Mouse (Mus musculus) retina, postnatal 7 days (tissue): Measurements from ENCODE around the gene Hao2.

Experiments used
- DNase-seq: peaks from one replicate; pipeline ENCODE4 v3.0.0-alpha.2; 2012; ENCODE audit warnings: low read depth, low spot score

The Hao2 gene

DNA sequence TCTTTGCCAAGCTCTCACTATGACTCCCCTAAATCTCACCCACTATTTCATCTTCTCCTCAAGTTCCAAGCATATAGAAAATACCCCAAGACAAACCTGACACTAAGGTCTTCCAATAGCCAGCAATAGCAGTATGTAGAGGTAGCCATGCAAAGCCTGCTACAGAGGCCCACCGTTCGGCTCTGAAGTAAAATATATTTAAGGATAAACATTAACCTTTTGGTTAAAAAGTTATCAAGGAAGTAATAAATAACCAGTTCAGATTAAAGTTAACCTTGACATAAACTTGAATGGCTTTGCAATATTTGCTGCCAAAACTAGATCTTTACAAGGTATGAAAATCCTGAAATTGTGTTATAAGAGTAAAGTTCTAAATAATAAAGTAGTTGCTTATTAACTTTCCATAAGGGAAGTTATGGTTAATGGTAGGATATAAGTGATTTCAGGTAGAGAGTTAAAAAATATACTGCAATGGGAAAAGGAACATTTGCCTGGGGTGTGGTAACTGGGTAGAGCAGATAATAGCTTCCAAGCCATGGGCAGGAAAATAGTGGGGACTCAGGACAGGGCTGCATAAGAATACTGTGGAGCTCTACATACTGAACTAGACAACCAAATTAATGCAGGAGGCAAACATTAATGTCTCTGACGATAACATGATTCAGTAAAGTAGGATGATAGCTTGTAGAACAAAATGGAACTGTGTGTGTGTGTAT, at the start of gene Hao2:
Gene Hao2 (minus strand): TSS at position 183 of the 716 bp plus-strand sequence.
- no peak for DNase-seq

DNA sequence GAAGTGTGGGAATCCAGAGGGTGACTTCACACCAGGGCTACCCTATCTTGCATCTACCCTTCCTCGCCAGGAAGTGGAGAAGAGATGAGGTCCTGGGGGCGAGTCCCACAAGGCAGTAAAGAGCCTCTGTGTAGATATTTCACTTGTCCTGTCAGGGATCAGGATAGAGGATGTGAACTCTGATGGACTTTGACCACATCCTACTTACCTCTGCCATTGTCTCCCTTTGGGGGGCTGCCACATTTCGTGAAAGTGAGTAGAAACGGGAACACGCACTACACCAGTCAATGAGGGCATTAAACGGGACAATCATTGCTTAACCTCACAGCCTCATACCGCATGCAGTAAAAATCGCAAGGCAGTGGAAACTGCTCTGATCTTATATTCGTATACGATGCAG, 48.6 kb upstream of the Hao2 start:
- no peak for DNase-seq

DNA sequence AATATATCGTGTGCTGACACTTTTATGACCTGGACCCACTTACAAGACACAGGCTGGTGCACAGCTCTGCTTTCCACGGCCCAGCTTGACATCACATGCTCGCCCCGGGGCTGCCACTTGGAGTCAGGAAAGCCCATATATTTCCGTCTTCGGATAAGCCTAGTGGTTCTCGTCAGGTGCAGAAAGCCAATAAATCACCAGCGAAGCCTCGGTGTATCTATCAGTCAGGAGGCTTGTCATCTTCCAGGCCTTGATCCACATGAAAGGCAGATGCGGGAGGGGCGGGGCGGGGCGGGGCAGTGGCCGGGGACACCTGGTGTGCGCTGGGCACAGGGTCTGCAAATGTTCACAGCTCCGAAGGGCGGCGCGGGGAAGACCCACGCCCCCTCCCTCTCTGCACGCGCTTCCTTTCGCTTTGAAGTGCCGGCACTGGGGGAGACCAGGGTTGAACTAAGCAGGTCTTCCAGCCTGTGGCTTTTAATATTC, 48.1 kb upstream of the Hao2 start:
- DNase-seq = no peak

DNA sequence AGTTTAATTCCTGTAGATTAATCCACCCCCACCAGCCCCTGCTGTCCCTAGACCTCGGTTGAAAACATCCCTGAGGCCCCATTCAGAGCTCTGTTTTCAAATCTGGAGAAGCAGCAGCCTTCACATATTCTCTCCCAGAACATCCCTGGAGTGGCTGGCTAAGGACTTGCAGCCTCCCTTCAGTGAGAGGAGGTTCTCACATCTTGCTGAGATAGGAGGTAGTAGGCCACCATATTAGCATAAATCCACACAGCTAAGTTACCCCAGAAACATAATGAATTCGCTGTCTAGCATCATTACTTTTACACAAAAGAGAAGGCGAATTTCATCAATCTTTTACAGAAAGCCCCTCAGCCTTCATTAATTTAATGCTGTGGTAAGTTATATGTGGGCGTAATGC, 47.2 kb upstream of the Hao2 start:
- DNase-seq = no peak

DNA sequence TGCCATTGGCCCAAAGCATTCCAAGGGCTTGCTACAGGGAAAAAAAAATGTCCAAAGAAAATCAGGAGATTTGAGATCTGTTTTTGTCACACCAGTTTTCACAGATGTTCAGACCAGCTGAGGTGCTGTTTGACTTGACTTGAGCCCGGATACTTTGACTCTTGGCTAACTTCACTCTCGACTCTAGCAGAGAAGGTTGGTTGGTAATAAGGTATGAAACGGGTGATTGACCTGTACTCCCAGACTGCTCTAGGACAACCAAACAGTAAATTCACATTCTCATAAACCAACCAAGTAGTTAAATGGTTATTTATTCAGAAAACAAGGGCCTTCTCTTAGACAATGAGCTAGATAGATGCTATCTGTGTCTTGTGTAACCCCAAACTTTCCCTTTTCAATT, 43.4 kb upstream of the Hao2 start:
- no peak for DNase-seq

DNA sequence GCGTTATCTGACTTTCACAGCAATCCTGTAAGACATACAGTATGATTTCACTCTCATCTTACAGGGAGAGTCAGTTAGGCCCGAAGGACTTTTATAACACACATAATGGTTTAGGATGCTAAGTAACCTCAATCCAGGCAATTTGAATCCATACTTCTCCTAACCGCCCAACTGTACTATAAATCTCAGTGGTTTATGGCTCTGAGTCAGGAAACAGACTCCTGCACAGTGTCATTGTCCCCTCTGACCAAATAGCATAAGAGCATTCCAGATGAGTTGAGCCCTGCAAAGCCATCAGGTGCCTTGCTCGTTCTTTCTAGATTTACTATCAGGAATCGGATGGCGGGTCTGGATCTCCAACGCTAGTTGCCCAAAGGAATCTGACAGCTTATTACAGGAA, 41.6 kb upstream of the Hao2 start:
- no peak for DNase-seq

DNA sequence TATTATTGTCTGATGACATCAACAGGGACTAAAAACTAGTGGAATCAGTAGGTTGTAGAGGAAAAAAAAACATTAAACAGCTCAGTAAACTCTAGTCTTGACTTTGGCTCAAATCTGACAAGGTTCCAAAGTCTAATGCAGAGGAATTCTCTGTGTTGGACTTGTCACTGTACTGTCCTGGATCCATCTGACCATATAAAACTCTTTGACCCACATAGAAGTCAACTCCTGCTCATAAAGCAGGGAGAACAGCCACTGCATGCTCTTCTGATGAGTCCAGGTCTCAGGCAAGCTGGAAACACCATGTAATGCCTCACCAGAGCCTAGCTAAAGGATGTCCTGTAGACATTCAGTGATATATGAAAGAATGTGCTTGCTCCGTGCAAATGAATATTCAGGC, 41.0 kb upstream of the Hao2 start:
- no peak for DNase-seq

DNA sequence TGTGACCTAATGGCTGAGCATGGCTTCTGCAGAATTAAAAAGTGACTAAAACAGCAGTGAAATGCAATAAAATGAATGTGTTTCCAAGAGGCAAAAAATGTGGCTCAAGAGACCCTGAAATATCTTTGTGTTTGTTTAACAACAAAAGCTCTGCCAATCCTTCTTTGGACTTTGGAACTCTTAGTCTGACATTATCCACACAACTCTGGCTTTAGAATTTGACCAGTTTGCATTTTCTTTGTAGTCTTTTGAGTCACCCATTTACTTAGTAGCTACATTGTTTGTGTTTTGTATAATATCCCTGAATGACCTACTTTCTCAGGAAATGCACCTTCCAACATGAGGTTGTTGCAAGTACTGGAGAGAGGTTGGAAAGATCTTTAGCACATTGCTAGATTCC, 39.4 kb upstream of the Hao2 start:
- DNase-seq = no peak

DNA sequence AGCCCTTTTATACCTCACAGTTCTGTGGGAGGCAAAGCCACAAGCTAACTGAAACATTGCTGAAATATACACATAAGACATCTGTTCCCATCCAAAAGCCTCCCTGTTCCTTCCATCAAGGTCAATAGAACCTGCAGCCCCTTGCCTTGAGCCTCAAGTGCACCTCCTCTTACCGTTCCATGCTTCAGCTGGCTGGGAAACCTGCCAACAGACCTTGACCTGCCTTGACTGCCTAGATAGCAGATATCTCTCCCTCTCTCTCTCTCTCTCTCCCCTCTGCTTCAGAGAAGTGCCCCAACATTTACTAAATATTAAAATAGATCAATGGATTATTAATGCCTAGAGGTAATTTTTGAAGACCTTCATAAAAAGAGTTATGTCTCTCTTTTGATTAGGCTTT, 38.8 kb upstream of the Hao2 start:
- no peak for DNase-seq

DNA sequence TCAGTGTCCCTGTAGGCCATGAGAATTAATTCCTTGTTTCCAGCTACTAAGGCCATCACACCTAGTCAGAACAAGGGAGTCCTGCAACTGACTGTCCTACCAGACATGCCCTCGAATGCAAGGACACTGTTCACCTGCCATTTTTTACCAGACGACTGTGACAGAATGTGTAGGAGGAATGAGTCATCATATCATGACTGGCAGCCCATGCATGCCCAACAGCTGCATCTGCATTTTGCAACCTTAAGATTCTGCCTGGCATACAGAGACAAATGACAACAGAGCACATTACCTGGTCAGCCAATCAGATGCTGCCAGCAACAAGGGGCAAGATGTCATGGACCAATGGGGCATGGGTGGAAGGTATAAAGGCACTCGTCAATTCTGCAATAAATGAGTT, 27.4 kb upstream of the Hao2 start:
- DNase-seq = no peak

DNA sequence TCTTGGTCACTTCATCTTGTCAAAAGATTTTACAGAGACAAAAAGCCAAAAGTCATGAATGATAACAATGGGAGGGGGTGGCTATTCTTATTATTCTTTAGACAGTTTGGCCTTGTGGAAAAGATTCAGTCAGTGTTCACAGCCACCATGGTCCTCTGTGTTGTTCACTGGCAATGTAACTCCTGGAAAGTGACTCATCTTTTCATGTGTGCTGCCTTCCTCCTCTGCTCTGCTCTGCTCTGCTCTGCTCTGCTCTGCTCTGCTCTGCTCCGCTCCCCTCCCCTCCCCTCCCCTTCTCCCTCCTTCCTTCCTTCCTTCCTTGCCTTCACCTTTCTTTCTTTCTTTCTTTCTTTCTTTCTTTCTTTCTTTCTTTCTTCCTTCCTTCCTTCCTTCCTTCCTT, 24.2 kb upstream of the Hao2 start:
- no peak for DNase-seq

DNA sequence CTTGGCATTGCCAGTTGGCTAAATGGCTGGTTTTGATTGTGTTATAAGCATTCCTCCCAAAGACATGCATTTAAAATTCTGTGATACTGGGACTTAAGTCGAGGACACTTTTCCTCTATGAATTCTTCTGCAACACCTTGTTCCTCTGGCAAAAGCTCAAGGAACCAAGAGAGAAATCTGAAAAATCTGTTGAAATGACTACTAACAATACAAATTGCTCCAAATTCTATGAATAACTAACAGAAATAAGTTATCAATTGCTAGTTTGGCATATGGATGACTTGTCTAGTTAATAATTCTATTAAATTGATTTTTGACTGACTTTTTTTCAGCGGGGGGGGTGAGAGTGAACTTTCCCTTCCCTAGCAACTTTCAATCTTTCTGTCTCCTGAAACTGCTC, 23.8 kb upstream of the Hao2 start:
- no peak for DNase-seq

DNA sequence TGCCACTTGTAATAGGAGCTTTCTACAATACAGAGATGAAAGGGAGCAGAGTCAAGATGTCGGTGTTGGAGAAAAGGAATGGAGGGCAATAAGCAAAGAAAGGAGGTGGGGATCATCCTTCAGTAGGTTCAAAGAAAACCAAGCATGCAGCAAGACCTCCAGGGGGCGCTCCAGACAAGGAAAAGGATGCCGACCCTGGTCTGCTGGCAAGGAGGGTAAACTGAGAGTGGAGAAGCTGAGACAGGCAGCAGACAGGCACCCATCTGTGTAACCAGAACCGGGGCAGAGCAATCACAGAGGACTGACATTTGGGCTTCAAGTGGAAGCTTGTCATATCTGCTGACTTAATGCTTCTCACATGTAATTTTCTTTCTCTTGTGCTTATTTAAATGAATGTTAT, 22.6 kb upstream of the Hao2 start:
- no peak for DNase-seq

DNA sequence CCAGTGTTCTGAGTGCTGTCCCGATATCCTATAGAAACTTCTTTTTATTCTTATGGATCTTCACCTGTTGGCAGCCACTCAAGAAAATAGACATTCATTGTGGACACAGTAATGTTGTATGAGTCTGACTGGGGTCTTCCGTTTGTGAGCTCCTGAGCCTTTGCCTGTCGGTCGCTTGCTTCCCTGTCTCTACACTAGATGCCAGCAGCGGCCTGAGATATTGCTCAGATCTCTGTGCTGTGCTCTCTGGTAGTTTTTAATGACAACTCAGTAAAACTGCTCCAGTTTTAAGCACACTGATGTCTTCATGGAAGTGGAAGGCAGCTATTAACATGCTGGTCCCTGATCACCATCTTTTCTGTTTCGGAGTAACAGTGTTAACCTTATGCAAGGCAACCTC, 20.6 kb upstream of the Hao2 start:
- DNase-seq = no peak

DNA sequence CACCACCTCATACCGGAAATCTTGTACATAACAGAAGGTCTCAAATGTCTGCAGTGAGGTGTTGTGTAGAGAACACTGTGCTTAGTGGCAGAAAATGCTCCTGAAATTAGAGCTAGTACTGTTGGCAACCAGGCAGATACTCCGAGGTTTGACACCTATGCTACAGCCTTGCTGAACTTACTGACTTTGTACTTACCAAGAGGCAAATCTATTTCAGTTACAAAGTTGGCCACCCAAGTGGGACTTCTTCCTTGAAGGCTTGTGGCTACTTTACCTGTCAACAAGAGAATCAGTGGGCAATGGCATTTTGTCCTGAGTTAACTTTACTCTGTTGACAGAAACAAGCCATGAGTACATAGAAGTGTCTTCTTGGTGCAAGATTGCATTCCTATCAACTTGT, 4.6 kb upstream of the Hao2 start:
- no peak for DNase-seq

DNA sequence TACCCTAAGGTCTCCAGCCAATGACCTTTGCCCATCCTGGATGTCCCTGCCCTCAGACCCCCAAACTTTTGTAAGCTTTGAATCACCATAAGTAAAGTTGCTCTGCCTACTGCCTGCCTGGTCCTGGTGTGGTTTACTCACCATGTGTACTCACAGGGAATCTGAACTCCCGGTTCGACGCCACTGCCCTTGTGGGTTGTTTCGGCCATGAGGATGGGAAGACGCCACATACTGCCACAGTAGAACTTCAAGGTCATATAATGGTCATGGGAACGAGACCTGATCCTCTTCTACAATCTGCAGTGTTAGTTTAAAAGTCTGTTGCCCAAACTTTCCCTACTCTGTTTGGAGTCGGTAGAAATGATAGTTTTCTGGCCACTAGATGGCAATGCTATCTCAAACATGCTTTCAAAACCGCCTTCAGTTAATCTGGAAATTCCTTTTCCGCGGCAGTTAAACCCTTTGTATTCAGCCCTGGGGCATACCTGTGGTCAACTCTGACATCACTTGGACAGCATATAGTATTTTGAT, 2.1 kb upstream of the Hao2 start:
- no peak for DNase-seq

DNA sequence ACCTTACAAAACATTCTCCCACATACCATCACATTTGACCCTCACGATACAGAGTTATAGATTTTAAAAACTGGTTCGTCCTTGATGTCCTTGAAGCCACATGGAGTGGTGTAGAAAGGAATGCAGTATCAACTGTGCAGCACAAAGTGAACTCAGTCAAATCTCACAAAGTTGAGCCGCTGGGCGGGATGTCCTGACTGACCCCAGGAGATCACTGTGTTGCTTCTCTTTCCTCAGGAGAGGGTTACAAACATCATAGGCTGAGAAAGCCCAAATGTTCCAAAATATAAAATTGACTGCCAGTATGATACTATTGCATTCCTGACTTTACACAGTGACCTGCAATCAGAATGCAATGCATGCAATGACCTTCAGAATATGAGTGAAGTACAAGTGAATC, 2.6 kb downstream of the Hao2 start:
- no peak for DNase-seq

DNA sequence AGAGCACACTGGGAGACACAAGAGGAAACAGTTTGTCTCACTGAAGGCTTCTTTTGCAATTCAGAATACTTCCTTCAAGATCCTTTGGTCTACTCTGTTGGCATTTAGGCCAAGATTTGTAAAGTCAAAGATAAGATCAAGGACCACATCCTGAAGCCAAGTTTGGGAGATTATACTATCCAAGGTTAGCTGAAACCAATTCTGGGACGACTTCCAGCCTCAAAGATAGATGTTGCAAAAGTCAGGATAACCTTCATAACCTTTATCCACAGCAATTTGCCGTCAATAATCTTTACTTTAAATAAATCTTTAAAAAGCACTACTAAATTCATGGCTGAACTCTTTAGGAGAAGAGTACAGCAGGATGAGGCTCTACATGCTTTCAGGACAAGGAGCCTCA, 4.8 kb downstream of the Hao2 start:
- no peak for DNase-seq

DNA sequence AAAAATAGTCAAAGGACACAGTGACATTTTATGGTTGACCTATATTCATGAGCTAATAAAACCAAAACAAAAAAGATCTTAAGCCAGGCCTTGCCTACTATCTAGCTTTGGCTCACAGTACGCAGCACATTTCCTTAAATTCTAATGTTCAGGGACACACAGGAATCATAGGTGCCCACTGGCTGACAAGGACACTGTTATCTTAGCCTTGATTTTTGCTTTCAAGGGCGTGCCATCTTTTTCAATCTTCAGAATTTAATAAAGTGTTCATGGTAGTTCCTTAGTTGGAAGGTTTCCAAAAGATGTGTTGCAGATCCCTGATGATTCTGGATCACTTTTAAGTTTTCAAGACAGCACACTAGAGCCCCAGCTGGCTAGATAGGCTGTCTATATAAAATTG, 12.2 kb downstream of the Hao2 start:
- DNase-seq = no peak

DNA sequence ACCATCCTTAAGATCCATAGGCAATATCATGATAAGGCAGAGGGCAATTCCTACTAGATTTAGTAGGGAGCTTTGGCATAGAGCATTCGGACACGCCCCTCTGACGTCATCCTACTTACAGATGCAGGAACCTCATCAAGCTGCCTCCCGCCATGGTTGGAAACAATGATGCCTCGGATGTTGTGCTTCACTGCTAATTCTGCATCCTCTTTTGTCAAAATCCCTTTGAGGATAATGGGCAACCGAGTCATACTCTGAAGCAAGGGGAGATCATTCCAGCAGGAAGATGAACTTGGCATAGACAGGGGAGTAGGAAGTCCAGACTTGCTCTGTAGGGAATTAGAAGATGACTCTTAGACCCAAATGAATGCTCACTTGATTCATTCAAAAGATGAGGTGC, 12.8 kb downstream of the Hao2 start:
- DNase-seq = no peak

DNA sequence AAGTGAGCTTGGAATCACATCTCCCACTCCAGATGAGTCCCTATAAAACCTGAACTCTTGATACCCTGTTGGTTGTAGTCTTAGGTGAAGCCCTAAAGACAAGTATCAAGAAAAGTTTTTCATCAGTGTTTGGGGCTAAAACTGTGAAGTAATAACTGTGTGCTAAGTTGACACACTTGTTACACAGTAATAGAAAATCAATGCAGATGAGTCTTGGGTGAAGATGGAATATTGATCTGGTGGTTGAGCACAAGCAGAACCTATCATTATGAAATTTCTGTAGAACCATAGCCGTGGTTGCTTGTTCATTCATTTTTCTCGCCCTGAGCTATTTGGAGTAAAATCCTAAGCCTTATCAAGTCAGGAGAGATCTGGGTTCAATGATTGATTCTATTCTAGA, 24.8 kb downstream of the Hao2 start:
- DNase-seq = no peak

DNA sequence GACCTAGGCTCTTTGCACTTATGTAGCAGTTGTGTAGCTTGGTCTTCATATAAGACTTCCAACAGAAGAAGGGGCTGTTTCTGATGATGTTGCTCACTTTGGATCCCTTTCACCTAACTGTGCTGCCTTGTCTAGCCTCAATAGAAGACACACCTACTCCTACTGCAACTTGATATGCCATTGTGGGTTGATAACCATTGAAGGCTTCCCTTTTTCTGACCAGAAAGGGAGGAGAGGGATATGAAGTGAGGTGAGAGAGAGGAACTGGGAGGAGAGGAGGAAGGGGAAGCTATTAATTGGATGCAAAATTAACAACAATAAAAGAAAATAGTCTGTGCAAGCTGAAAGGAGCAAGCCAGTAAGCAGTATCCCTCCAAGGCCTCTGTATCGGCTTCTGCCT, 30.2 kb downstream of the Hao2 start:
- no peak for DNase-seq

DNA sequence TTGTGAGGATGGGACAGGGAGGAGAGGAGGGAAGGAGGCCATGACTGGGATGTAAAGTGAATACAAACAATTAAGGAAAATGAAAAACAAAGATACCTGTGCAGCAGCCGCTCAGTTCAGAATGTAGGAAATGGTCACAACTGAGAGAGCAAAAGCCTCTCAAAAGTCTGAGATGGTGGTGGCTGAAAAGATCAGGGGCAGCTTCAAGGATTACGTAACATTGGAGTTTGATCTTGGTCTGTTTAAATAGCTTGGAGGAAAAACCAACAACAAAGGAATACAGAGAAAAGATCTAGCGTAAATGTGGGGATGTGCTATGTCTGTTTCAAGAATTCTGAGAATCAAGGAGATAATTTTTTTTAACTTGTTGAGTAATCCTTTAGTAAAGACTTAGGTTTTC, 33.5 kb downstream of the Hao2 start, which contains the start of gene Hsd3b1:
Gene Hsd3b1 (minus strand): TSS at position 219 of the 400 bp plus-strand sequence.
- DNase-seq = no peak

DNA sequence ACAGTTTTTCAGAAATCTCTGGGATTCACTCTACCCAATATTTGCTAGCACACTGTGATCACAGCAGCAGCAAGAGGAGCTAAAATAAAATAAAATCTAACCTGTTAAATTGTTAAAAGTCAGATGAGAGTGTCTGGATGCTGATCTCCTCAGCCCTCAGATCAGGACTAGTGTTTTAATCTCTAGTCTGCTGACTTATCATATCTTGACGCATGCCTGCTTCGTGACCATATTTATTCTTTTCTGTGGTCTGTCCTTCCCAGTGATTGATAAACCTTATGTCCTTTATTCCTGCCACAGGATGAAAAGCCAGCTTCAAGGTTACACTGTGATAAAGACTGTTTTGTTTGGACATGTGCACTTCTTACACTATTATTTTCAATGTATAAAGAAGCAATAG, 35.0 kb downstream of the Hao2 start:
- DNase-seq = no peak
